Mouse (Mus musculus) adrenal gland (tissue): Measurements from ENCODE around the gene Lrrc51.
"Not testable (repeated sequence)": the region's sequence is repeated elsewhere in the genome, so short reads cannot be mapped to it uniquely, and the experiment has no call there.

Experiments
- intact Hi-C: fragments of 180-260 bp; cut with DNase I; formaldehyde crosslinking; loops from one replicate; pipeline ENCODE4 v1.15.1; 2025

Lrrc51 gene

GRCm38 (mm10) chr7:101949008-101949407 lies 15.3 kb upstream of the Lrrc51 start:
- intact Hi-C loops: not testable (repeated sequence)

DNA sequence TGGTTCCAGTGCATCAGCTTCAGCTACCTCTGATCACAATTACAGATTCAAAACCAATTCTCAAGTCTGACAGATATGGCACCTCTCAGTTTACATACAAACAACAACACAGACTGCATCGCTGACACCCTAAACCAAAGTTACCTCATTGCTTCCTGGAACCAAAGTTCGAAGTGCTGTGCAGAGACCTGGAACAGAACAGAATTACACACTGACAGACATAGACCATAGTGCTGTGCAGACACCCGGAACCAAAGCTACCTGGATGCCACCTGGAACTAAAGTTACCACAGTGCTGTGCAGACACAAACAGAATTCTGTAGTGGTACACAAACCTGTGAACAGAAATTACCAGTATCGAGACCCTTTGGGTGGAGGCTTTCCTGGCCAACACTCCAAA lies 6.1 kb upstream of the Lrrc51 start:
- intact Hi-C loops: no loop called here

- intact Hi-C loops: no loop called here
Observed at GRCm38 (mm10) chr7:101938348-101938747, 4.7 kb upstream of the Lrrc51 start.

DNA sequence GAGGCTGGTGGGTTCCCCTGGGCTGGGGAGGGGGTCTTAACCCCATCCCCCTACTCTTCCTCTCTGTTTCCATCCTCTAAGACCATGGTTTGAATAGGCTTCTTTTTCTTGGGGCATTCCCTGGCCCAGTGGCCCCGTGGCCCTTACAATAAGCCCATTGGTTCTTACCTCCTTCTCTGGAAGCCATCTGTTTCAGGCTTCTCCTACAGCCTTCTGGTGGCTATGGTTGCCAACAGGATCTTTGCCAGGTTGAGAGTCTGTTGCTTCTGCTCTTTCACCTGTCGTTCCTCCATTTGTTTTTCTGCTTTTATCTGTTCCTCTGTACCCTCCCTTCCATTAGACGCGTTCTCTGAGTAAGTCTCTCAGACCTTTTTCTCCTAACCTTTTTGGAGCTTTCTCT lies 3.9 kb upstream of the Lrrc51 start:
- intact Hi-C loops: no loop called here

DNA sequence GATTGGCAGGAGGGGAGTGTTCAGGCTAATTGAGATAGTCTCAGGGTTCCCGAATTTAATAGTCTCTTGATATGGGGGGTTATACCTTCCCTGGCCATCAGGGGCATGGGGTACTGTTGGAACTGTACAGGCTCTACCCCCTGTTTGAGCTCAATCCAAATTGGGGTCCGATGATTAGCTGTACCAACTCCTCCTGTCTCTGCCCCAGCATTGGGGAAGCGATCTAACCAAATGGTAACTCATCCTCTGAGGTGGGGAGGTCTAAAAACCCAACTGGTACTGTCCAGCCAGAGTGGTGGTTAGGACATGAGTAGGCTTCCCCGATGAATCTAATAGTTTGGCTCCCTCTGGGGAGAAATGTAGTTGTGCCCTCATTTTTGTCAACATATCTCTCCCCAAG lies 3.3 kb upstream of the Lrrc51 start:
- intact Hi-C loops: no loop called here

DNA sequence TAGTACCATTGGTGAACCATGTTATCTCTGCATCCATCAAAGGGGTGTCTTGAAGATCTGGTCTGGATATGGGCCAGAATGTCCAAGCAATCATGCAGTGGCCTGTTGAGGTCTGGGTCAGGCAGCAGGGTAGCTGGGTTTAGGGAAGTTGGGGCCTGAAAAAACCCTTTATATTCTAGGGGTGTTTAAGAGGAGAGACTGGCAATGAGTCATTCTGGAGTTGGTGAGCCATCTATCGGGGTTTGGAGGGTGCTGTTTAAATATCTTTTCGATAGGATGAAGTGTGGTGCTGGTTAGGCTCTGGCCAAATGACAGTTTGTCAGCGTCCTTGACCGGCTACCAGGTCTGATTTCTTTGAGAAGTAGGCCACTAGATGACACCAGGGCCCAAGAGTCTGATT lies 2.3 kb upstream of the Lrrc51 start:
- intact Hi-C loops: no loop called here

- intact Hi-C loops: loop anchor here (5.0 kb wide), 1 partner anchor 39 kb away; no protein-coding TSS in a partner anchor
Observed at GRCm38 (mm10) chr7:101933300-101933699, 395 bp downstream of the Lrrc51 start.

GRCm38 (mm10) chr7:101932551-101932950 lies 1.1 kb downstream of the Lrrc51 start:
- intact Hi-C loops: loop anchor here (5.0 kb wide), 1 partner anchor 40 kb away; no protein-coding TSS in a partner anchor

DNA sequence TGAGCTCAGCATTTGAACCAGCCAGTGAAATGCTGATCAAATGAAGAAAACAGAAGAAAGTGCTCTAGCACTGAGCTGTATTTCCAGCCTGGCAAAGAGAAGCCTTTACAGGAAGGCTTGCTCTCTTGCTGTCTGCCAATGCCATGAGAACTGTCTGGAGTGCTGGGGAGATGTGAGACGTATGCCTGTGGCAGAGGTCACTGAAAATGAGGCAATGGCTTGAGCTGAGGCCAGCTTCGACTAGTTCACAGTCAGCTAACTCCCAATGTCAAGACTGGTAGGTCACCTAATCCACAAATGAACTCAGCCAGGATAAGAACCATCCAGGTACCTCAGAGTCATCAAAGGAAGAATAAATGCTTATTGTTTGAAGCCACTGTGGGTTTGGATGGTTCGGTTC lies 5.6 kb downstream of the Lrrc51 start:
- intact Hi-C loops: no loop called here

DNA sequence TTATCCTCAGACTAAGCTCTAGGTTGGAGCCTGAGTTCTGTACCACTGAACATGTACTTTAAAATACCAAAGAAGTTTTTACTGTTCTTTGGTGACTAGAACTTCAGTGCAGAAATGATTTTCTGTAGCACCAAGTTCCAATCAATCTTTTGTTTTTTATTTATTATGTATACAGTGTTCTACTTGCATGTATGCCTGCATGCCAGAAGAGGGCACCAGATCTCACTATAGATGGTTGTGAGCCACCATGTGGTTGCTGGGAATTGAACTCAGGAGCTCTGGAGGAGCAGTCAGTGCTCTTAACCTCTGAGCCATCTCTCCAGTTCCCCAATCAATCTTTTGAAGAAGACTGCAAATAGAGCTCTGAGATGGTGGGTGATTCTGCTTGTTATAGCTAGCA lies 7.8 kb downstream of the Lrrc51 start:
- intact Hi-C loops: not testable (repeated sequence)

GRCm38 (mm10) chr7:101918071-101918470 lies 15.6 kb downstream of the Lrrc51 start:
- intact Hi-C loops: loop anchor here (5.0 kb wide), 1 partner anchor 119 kb away; no protein-coding TSS in a partner anchor

- intact Hi-C loops: no loop called here
Observed at GRCm38 (mm10) chr7:101911982-101912381, 21.7 kb downstream of the Lrrc51 start.

DNA sequence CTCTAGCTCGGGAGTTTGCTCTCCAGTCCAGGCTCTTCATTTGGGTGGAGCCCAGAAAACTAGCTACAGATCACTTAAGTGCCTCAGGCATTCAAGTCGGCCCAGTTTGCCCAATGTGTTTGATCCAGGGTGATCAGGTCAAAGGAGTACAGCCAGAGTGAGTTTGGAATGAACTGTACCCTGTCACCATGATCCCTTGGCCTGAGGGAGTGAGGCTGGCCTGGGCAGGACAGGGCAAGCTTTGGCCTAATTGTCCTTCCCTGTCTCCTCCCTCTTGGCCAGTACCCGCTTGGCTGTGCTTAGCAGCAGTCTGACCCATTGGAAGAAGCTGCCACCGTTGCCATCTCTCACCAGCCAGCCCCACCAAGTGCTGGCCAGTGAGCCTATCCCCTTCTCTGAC lies 23.6 kb downstream of the Lrrc51 start:
- intact Hi-C loops: no loop called here

DNA sequence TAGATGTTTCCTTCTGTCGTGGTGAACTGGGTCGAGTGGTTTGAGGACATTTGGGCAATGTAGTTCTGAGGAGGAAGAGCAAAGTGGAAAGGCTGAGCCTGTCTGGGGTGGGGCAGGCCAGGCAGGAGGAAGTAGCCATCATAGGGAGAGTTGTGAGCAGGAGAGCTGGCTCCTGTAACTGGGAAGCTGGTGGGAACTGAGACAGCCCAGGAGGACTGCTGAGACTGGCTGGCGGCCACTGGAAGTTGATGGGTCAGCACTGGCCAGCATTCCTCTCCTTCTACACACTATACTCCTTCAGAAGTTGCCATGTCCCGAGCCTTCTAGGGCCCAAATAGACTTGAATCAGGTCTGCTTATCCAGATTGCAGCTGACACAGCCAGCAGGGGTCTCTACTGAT lies 25.3 kb downstream of the Lrrc51 start:
- intact Hi-C loops: no loop called here

GRCm38 (mm10) chr7:101906696-101907095 lies 27.0 kb downstream of the Lrrc51 start:
- intact Hi-C loops: no loop called here

- intact Hi-C loops: no loop called here
Observed at GRCm38 (mm10) chr7:101906287-101906681, 27.4 kb downstream of the Lrrc51 start, which contains the start of gene Tomt. Tomt (minus strand) TSS chr7:101906359.

DNA sequence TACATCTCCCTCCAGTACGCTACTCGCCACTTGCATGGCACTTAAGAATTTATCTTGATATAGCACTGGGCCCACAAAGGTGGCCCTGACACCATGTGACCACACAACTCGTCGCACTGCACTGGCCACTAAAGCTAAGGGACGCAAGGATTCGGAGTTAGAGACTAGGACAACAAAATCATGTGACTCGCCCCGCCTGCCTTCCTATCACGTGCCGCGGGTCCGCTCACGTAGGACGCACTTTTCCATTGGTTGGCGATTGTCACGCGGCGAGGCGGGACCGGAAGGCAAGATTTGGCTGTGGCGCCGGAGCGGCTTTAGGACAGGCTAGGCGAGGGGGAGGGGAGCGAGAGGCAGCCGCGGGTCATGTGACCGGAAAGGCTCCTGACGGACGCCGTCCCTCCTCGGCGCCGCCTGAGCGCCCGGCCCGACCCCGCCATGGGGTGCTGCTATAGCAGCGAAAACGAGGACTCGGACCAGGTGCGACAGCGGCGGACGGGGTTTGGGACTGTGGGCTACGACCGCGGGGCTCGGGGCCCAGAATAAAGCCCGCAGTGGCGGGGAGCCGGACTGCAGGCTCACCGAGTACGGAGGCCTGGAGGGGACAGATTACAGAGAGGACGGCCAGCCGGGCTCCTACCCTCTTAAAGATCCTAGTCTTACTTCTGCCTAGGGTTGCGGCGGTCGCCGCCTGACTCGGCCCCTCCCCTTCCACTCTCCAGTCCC lies 28.0 kb downstream of the Lrrc51 start, which contains the start of gene Lamtor1:
Gene Lamtor1 (plus strand): TSS at position 344 of the 726 bp plus-strand sequence.
- intact Hi-C loops: no loop called here

DNA sequence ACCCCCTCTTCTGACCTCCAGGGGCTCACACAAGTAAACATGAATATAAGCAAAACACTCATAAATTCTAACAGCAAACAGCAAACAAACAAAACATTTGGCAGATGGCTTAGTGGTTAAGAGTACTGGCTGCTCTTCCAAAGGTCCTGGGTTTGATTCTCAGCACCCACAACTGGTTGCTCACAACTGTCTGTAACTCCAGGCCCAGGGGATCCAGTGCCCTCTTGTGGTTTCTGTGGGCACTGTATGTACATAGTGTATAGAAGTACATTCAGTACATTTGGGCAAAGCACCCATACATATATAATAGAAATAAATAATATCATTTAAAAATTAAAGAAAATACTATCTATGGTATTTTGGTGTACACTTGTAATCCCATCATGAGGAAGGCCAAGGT lies 30.8 kb downstream of the Lrrc51 start:
- intact Hi-C loops: no loop called here

- intact Hi-C loops: no loop called here
Observed at GRCm38 (mm10) chr7:101901969-101902368, 31.7 kb downstream of the Lrrc51 start.

DNA sequence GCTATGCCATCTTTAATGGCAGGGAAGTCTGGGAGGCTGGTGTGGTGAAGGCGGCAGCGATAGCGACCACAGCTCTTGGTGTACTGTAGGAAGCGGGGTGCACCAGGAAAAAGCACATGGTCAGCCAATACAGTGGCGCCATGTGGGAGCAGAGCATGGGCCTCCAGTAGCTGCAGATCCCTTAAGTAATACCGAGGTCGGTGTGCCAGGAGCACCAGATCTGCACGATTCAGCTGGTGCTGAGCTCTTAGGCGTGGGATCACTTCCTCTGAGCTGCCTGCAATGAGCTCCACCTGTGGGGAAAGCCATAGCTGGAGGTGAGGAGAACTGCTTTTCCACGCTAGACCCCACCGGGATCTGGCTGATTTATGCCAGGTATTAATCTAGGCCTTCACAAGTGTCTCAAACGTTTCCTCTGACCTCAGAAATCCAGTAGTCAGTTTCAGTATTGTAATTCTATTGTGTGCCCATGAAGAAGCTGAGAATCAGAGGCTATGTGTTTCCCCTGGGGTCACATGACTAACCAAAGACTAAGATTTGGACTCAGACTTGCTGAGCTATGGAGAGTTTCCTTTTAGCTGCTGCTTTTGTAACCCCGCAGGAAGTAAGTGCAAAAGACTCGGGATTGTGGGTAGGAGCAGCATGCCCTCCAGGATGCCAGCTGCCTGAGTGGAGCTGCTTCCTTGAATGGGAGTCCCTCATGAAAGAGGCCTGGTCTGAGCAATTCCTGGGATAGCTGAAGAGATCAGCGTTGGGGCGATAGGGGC lies 33.2 kb downstream of the Lrrc51 start:
- intact Hi-C loops: no loop called here

DNA sequence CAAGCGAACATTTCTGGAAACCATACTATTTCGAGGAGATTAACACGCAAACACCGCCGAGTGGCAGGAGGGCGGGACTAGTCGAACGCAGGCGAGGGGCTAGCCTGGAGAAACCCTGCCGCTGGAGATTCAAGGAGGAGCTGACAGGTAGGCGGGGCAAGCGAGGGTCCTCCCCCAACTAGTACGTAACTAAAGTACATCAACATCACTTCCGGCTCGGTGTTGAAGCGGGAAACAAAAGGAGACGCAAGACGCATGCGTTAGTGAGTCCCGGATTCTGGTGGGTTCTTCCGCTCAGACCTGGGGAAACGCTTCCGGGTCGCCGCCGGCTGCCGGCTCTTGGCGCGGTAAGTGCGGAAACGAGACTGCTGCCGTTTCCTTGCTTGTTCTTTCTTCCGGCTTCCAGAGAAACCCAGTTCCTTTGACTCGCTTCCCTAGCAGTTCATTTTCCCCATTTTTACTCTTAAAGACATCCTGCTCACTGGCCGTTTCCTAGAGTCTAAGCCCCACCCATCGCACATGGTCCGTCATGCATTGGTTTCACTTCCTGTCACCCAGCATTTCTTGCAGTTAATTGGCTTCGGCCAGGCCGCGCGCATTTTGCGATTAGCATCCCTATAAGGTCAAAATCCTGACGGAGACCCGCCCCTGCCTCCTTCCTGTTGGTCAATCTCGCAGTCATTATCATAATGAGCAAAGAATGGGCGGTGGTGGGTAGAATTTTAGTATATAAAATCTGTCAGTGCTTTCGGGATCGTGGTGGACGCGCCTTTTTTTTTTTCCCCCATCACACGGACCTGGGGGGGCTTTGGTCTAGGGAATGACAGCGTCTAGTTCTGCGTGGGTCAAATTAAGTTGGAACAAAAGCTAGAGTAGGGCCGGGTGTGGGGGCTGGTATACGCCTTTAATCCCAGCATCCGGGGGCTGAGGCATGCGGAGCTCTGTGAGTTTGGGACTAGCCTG lies 37.3 kb downstream of the Lrrc51 start:
- intact Hi-C loops: loop anchor here (5.0 kb wide), 1 partner anchor 59 kb away; the partner anchor contains the start of gene Inppl1
